Mouse (Mus musculus) megakaryocyte, embryonic 14.5 days (primary cell): ENCODE measurements at regions not wholly inside any gene's neighbourhood (a gene's known extent, or its start where the extent isn't known, plus 50 kb on each side); places are given as distances from the start of the nearest gene placed in this dataset.

ENCODE experiments used
- FLI1 ChIP-seq: IDR thresholded peaks from 2 replicates; pipeline ENCODE4 v1.6.1; 2012; ENCODE audit warnings: low read length, inconsistent platforms, mixed read lengths
- GATA1 ChIP-seq: IDR thresholded peaks from 3 replicates; pipeline ENCODE4 v1.6.1; 2012; ENCODE audit warnings: mixed read lengths, low read length, inconsistent platforms, borderline replicate concordance

DNA sequence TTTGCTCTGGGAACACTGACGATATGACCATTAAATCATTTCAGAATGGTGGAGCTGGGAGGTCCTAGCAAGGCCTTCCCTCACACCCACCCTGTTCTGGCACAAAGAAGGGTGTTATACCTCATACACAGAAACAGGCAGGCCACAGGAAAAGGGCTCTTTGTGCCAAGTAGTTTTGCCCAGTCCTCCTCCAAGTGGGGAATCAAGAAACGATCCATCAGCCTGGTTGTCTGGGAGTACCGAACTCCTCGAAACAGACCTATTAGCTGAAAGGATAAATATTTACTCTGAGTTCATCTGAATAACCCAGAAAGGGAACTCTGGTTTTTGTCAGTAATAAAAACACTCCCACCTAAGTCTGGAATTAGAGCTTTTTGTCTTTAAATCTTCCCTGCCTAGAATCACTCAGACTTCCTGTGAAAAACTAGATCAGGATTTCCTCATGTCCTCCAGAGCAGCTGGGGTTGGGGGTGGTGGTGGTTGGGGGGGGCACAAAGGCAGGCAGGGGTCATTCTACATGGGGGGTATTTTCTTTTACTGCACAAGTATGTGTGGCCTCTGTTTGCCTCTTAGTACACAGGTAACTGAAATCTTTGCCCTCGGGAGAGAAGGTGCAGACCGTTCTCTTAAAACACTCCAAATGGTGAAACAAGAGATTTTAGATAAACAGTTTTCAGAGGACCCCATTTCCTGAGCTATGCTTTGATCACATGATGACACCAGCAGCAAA, 681.3 kb downstream of the Gsdmc2 start:
- TF ChIP-seq GATA1 (no peak), FLI1 (no peak)
